Mouse (Mus musculus) bone marrow macrophage, adult 2 months (primary cell): ENCODE measurements around the gene Pcbp4.

ENCODE experiments used
- CTCF ChIP-seq: IDR thresholded peaks from 2 replicates; pipeline ENCODE4 v1.5.1; 2012; ENCODE audit warnings: low read depth, mild to moderate bottlenecking, low read length, moderate library complexity
- POLR2A ChIP-seq: IDR thresholded peaks from 2 replicates; pipeline ENCODE4 v1.6.1; 2012; ENCODE audit warnings: mild to moderate bottlenecking, low read depth, low read length, borderline replicate concordance

DNA sequence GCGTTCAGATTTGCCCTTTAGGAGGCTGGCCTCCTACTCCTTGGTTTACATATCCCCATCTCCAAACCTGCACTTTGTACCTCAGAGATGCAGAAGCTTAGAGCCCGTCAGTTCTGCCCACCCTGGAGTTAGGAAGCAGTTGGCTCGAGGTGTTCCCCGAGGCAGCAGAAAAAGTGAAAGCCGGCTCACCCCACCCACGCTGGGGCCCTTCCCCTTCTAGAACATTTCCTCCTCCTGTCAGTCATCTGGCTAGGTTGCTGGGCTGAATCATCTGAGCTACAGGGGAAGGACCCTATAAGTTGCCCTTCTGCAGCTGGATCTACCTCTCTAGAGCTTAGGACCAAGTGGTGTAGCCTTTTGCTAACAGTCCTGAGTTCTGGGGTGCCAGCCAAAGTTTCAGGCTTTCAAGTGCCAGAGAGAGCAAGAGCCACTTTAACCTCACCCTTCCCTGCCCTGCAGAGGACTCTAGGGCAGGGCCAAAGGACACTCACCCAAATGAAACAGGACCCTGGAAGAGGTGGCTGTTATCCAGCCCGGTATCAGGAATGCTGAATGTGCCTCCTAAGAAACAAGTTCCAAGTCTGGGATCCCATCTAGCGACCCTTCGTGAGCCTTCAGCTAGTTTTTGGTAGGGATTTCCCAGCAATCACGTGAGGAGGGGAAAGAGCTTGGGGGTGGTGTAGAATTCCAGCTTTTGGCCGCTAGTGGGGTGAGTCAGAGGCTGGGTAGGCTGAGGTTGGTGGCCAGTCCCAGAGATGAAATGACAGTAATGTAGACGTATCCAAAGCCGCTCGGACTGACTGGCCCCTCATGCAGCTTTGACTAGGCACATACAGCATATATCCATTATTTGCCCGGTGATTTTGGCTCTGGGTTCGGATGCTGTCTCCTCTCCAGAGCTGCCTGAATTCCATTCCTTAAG, 23.2 kb downstream of the Pcbp4 start:
- no peak for TF ChIP-seq CTCF
- TF ChIP-seq POLR2A: no peak; the same call in 1 of the 2 replicates
